Mouse (Mus musculus): ENCODE measurements around the gene Cfap43. TPM values are rescaled to one million over a fixed set of nuclear protein-coding genes. Genes with fewer than 3 reads are reported as not detected.

The Cfap43 gene
- polyA plus RNA-seq, 1 experiment from 2014 or later, result 0.15 TPM

GRCm38 (mm10) chr19:47867628-47868175 is 51.4 kb downstream of the Cfap43 start:
- H3K36me3 ChIP-seq (ENCODE audit: control insufficient read depth, insufficient read depth, low read length), result 0 out of 2 replicates have a peak, but pooled peaks cover 6% of the 10 kb centered on the region
- H3K4me3 ChIP-seq (ENCODE audit: low read length), result no peak overlapping the region
- H3K9me3 ChIP-seq (ENCODE audit: control insufficient read depth, low read length), result no peaks in the 10 kb centered on the region
- no peak overlapping the region for H3K4me2 ChIP-seq (ENCODE audit: low read depth, low read length)
- H3K4me1 ChIP-seq (ENCODE audit: control insufficient read depth, insufficient read depth, low read length), result no peaks in the 10 kb centered on the region
- H3K27ac ChIP-seq (ENCODE audit: low read length), result no peak overlapping the region
- H3K27me3 ChIP-seq (replicated peaks; ENCODE audit: control insufficient read depth, insufficient read depth, low read length), result no peaks in the 10 kb centered on the region
- ATAC-seq, result no peak
- H3K9ac ChIP-seq (ENCODE audit: low read depth, low read length), result no peak overlapping the region
- WGBS, result 60% methylated on average over 4 of the region's 4 CpGs

DNA sequence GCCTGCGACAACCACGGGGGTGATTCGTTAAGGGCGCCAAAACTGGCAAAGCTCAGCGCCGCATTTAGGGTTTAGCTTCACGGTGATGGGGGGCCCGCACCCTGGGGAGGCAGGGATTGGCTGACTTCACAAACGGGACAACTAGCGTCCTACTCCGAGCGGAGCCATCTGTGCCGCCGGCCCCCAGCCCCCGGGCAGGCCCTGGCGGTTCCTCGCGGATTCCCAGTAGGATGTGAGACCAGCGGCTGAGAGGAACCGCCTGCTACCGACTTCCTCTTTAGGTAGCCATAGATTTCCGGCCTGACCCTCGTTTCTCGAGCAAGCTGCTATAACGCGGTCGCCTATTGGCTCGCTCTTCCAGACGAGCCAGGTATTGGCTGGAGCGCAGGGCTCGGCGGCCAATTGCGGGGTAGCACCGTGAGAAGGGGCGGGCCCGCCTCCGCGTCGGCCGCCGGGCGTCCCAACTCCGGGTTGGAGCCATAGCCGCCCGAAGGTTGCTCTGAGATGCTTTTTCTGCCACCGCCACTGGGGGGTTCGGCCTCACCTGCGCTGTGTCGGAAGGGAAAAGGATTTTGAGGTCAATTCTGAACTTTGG is 53.6 kb downstream of the Cfap43 start, which contains the start of gene Gsto2:
Gsto2 (plus strand) TSS at position 182 of the 595 bp plus-strand sequence.
- peak; percentile 100 for ATAC-seq
- no peaks in the 10 kb centered on the region for H3K9me3 ChIP-seq (ENCODE audit: control insufficient read depth, low read length)
- peaks cover 12% of the 10 kb centered on the region; the same call in 1 of the 2 replicates for H3K36me3 ChIP-seq (ENCODE audit: control insufficient read depth, insufficient read depth, low read length)
- H3K4me1 ChIP-seq (ENCODE audit: control insufficient read depth, insufficient read depth, low read length), result no peaks in the 10 kb centered on the region
- peak within 1 kb of the TSS; percentile 92 for H3K4me2 ChIP-seq (ENCODE audit: low read depth, low read length)
- H3K27me3 ChIP-seq (replicated peaks; ENCODE audit: control insufficient read depth, insufficient read depth, low read length), result no peaks in the 10 kb centered on the region
- WGBS, result under 1% methylated on average over 49 of the region's 49 CpGs
- H3K9ac ChIP-seq (ENCODE audit: low read depth, low read length), result peak within 1 kb of the TSS; percentile 92
- H3K4me3 ChIP-seq (ENCODE audit: low read length), result peak within 1 kb of the TSS; percentile 67
- H3K27ac ChIP-seq (ENCODE audit: low read length), result peak within 1 kb of the TSS; percentile 89

- Histone ChIP-seq H3K9me3 (ENCODE audit: control insufficient read depth, low read length) (no peaks in the 10 kb centered on the region), H3K4me3 (ENCODE audit: low read length) (peak overlapping the region; percentile 67), H3K4me2 (ENCODE audit: low read depth, low read length) (peak overlapping the region; percentile 92), H3K36me3 (ENCODE audit: control insufficient read depth, insufficient read depth, low read length) (peaks cover 12% of the 10 kb centered on the region; the same call in 1 of the 2 replicates), H3K27me3 (replicated peaks; ENCODE audit: control insufficient read depth, insufficient read depth, low read length) (no peaks in the 10 kb centered on the region), H3K27ac (ENCODE audit: low read length) (no peak overlapping the region), H3K9ac (ENCODE audit: low read depth, low read length) (no peak overlapping the region), H3K4me1 (ENCODE audit: control insufficient read depth, insufficient read depth, low read length) (no peaks in the 10 kb centered on the region)
- WGBS, result 82% methylated on average over 7 of the region's 7 CpGs
- no peak for ATAC-seq
These were observed 54.4 kb downstream of the Cfap43 start for GRCm38 (mm10) chr19:47864721-47865120.

DNA sequence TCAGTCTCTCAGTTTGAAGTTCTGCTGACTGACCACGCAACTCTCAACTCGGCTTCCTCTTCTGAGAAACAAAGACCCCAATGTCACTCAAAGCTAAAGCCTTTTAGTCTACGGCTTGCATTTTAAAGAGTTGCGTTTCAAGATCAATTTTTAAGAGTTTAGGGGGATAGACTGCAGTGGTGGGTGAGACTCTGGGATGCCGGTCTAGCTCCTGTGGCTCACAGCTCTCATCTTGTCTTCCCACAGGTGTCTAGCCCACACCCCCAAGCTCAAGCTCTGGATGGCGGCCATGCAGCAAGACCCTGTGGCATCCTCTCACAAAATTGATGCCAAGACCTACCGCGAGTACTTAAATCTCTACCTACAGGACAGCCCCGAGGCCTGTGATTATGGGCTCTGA is 55.0 kb downstream of the Cfap43 start:
- no peak for ATAC-seq
- no peak overlapping the region for H3K4me3 ChIP-seq (ENCODE audit: low read length)
- peaks cover 12% of the 10 kb centered on the region; the same call in 1 of the 2 replicates for H3K36me3 ChIP-seq (ENCODE audit: control insufficient read depth, insufficient read depth, low read length)
- WGBS, result 98% methylated on average over 9 of the region's 9 CpGs
- no peaks in the 10 kb centered on the region for H3K9me3 ChIP-seq (ENCODE audit: control insufficient read depth, low read length)
- no peak overlapping the region for H3K4me2 ChIP-seq (ENCODE audit: low read depth, low read length)
- H3K27ac ChIP-seq (ENCODE audit: low read length), result no peak overlapping the region
- no peak overlapping the region for H3K9ac ChIP-seq (ENCODE audit: low read depth, low read length)
- no peaks in the 10 kb centered on the region for H3K27me3 ChIP-seq (replicated peaks; ENCODE audit: control insufficient read depth, insufficient read depth, low read length)
- no peaks in the 10 kb centered on the region for H3K4me1 ChIP-seq (ENCODE audit: control insufficient read depth, insufficient read depth, low read length)

DNA sequence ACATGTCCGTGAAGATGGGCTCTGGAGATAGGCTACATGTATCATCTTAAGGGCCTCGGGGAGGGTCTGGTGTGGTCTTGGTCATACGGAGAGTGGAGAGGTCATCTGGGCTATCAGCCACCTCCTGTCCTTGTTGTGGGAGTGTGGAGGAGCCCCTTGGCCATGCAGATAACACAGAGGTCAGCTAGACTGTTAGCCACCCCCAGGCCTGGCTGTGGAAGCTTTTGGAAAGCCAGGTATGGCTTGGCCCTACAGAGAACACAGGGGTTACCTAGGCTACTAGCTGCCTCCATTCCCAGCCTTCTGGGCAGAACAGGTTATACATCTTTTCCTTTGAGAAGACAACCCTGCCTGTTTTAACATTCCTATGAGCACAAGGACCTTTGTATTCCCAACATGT is 56.5 kb downstream of the Cfap43 start:
- Histone ChIP-seq H3K27ac (ENCODE audit: low read length) (no peak overlapping the region), H3K4me1 (ENCODE audit: control insufficient read depth, insufficient read depth, low read length) (no peaks in the 10 kb centered on the region), H3K9ac (ENCODE audit: low read depth, low read length) (no peak overlapping the region), H3K4me2 (ENCODE audit: low read depth, low read length) (no peak overlapping the region), H3K9me3 (ENCODE audit: control insufficient read depth, low read length) (no peaks in the 10 kb centered on the region), H3K27me3 (replicated peaks; ENCODE audit: control insufficient read depth, insufficient read depth, low read length) (no peaks in the 10 kb centered on the region), H3K36me3 (ENCODE audit: control insufficient read depth, insufficient read depth, low read length) (peaks cover 12% of the 10 kb centered on the region; the same call in 1 of the 2 replicates), H3K4me3 (ENCODE audit: low read length) (no peak overlapping the region)
- whole genome bisulfite sequencing, result 96% methylated on average over 3 of the region's 3 CpGs
- ATAC-seq, result no peak

DNA sequence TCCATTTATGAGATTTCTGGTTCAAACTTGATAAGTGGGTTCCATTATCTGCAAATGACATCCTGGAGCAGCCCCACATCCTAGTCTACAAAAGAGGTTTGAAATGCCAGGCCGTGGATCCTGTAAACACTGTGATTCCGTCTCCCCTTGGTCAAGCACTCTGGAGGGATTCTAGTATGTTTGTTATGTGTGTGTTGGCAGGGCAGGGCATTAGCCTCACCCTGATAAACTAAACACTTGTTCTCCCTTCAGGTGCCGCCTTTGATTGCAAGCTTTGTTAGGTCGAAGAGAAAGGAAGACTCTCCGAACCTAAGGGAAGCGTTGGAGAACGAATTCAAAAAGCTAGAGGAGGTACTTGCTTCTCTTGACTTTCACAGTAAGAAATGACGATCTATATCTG is 59.9 kb downstream of the Cfap43 start:
- 0 out of 2 replicates have a peak, but pooled peaks cover 3% of the 10 kb centered on the region for H3K4me1 ChIP-seq (ENCODE audit: control insufficient read depth, insufficient read depth, low read length)
- no peak overlapping the region for H3K4me2 ChIP-seq (ENCODE audit: low read depth, low read length)

DNA sequence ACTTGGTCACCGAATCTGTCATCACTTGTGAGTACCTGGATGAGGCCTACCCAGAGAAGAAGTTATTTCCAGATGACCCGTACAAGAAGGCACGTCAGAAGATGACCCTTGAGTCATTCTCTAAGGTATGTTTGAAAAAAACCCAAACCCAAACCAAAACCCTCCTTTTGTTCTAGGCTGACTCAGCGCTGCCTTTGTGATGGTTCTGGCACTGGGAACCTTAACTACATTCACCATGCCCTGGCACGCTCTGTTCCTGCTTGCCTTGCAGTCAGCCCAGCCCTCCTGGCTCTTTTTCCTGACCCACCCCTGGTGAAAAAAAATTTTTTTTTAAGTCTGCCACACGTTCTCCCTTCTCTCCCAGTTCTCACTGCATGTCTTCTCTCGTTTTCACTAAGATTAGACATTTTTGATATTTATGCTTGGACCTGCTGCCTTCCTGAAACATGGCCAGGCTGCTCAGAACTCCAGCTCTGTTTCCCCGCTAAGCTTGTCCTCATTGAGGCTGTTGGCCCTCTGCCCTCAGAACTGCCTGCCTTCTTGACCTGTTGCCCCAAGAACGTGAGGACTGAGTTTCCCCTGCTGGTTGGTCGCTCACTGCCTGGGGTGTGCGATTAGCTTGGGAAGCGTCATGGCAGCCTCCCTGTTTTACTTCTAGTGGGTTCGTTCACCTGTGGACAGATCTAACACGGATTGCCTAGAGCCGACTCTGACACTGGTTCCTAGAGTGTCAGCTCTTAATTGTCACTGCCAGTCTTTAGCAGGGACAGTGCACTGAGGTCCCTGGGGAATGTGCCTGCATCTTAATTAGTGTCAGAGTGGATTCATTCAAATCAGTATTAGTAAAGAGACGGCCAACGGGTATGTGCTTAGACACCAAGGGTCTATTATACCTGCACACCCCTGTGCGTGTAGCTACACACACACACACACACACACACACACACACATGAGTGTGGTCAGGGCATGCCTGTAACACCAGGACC is 60.8 kb downstream of the Cfap43 start:
- Histone ChIP-seq H3K9ac (ENCODE audit: low read depth, low read length) (no peak overlapping the region), H3K27ac (ENCODE audit: low read length) (no peak overlapping the region), H3K4me1 (ENCODE audit: control insufficient read depth, insufficient read depth, low read length) (0 out of 2 replicates have a peak, but pooled peaks cover 7% of the 10 kb centered on the region), H3K4me3 (ENCODE audit: low read length) (no peak overlapping the region), H3K9me3 (ENCODE audit: control insufficient read depth, low read length) (no peaks in the 10 kb centered on the region), H3K27me3 (replicated peaks; ENCODE audit: control insufficient read depth, insufficient read depth, low read length) (no peaks in the 10 kb centered on the region), H3K36me3 (ENCODE audit: control insufficient read depth, insufficient read depth, low read length) (peaks cover 6% of the 10 kb centered on the region; the same call in 1 of the 2 replicates), H3K4me2 (ENCODE audit: low read depth, low read length) (no peak overlapping the region)
- ATAC-seq, result no peak
- WGBS, result 79% methylated on average over 18 of the region's 18 CpGs

More for the DNA sequence above, 59.9 kb downstream of the Cfap43 start:
- Histone ChIP-seq H3K9me3 (ENCODE audit: control insufficient read depth, low read length) (no peaks in the 10 kb centered on the region), H3K4me3 (ENCODE audit: low read length) (no peak overlapping the region), H3K27me3 (replicated peaks; ENCODE audit: control insufficient read depth, insufficient read depth, low read length) (no peaks in the 10 kb centered on the region), H3K9ac (ENCODE audit: low read depth, low read length) (no peak overlapping the region), H3K27ac (ENCODE audit: low read length) (no peak overlapping the region), H3K36me3 (ENCODE audit: control insufficient read depth, insufficient read depth, low read length) (peaks cover 8% of the 10 kb centered on the region; the same call in 1 of the 2 replicates)
- 76% methylated on average over 8 of the region's 8 CpGs for WGBS
- ATAC-seq, result no peak

DNA sequence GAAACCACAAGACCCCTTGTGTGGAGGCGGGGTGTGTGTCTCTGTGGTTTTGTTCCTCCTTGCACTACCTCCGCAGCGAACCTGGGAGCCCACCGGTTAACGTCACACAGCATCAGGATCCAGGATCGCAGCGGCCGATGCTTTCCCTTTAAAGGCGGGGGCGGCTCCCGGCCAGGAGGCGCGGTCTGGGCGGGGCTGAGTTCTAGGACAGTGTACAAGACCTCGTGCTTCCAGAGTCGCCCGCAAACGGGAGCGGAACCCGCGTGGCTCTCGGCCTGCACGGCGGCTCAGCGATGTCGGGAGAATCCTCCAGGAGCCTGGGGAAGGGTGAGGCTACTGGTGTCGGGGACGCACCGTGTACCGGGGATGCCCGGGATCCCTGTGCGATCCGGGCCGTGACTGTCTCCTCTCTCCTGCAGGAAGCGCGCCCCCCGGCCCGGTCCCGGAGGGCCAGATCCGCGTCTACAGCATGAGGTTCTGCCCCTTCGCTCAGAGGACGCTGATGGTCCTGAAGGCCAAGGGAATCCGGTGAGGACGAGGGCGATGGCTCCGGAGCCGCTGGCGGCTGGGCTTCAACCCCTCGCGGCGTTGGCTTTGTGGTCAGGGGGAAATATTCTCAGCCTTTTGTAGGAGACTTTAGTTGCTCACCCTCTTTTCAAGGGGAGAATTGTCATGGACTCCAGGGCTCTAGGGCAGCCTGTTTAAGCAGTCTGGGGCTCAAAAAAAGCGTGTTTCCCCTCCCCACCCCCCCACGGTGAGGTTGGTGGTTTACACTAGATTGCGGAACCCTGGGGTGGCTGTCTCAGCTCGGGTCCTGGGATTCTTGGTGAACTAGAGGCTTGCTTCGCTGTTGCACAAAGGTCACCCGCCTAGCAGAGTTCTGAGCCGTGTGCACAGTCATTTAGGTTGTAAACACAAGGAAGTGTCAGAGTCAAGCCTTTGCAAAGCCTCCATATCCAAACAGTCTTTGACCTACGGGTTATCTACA is 64.0 kb downstream of the Cfap43 start, which contains the start of gene Gsto1:
Gsto1 (plus strand) TSS at position 175 of the 988 bp plus-strand sequence.
- no peaks in the 10 kb centered on the region for H3K36me3 ChIP-seq (ENCODE audit: control insufficient read depth, insufficient read depth, low read length)
- no peaks in the 10 kb centered on the region for H3K9me3 ChIP-seq (ENCODE audit: control insufficient read depth, low read length)
- peak within 1 kb of the TSS; percentile 87 for H3K4me3 ChIP-seq (ENCODE audit: low read length)
- ATAC-seq, result peak; percentile 95
- H3K9ac ChIP-seq (ENCODE audit: low read depth, low read length), result peak within 1 kb of the TSS; percentile 89
- H3K27ac ChIP-seq (ENCODE audit: low read length), result peak within 1 kb of the TSS; percentile 95
- WGBS, result under 1% methylated on average over 60 of the region's 60 CpGs
- no peaks in the 10 kb centered on the region for H3K27me3 ChIP-seq (replicated peaks; ENCODE audit: control insufficient read depth, insufficient read depth, low read length)
- H3K4me2 ChIP-seq (ENCODE audit: low read depth, low read length), result peak within 1 kb of the TSS; percentile 91
- H3K4me1 ChIP-seq (ENCODE audit: control insufficient read depth, insufficient read depth, low read length), result 0 out of 2 replicates have a peak, but pooled peaks cover 7% of the 10 kb centered on the region
